Mouse (Mus musculus): ENCODE measurements around the gene Loxl3.

- TF ChIP-seq CTCF (IDR thresholded peaks at IDR 0.05; ENCODE audit: insufficient read depth, low read length) (no peak), POLR2A (IDR thresholded peaks at IDR 0.05; ENCODE audit: borderline replicate concordance, extremely low read depth, low read depth, low read length) (no peak)
Measured at GRCm38 (mm10) chr6:83084477-83084876, 50.5 kb downstream of the Loxl3 start.
